Comparison of ENCODE assay signal across 8 mouse cellular contexts in the genomic region with DNA sequence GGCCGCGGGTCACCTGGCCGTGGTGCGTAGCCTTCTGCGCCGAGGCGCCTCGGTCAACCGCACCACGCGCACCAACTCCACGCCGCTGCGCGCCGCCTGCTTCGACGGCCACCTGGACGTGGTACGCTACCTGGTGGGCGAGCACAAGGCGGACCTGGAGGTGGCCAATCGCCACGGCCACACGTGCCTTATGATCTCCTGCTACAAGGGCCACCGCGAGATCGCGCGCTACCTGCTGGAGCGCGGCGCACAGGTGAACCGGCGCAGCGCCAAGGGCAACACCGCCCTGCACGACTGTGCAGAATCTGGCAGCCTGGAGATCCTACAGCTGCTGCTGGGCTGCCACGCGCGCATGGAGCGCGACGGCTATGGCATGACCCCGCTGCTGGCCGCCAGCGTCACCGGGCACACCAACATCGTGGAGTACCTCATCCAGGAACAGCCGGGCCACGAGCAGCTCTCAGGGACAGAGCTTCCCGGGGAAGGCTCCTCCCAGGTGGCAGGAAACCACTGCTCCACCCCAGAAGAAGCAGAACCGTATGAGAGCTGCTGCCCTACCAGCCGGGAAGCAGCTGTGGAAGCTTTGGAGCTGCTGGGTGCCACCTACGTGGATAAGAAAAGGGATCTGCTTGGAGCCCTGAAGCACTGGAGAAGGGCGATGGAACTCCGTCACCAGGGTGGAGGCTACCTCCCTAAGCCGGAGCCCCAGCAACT. TPM values are rescaled to one million over a fixed set of nuclear protein-coding genes. Genes with fewer than 3 reads are reported as not detected.
DNase-seq lines count a peak whose midpoint lies in the region; ATAC-seq and TF ChIP-seq lines count a peak whose summit lies in the region.

No protein-coding gene starts in this region.

- DNase-seq in adrenal gland, postnatal 14 days: peak; percentile 49
- no peak for DNase-seq in adrenal gland, adult 2 months
- DNase-seq in thymus, adult 2 months: no peak
- no peak for DNase-seq in thymus, postnatal 36 days
- DNase-seq in liver, embryonic 14.5 days (ENCODE audit: low read depth in 3 of 3, low spot score in 3 of 3): no peak
- DNase-seq in adrenal gland, postnatal 4 days (ENCODE audit: low spot score in 2 of 2): no peak

- H3K4me1 ChIP-seq in thymus, adult 2 months (replicated peaks; ENCODE audit: control insufficient read depth, insufficient read depth, low read length): peaks cover 19% of the 10 kb centered on the region
- peaks cover 50% of the 10 kb centered on the region for H3K4me1 ChIP-seq in hindbrain, embryonic 16.5 days (ENCODE audit: control insufficient read depth, insufficient read depth, low read depth, low read length)
- peaks cover 0 to 6% of the 10 kb centered on the region in 2 experiments; a peak in 3 of 4 replicates for H3K4me1 ChIP-seq in liver, embryonic 14.5 days (replicated peaks; ENCODE audit: control insufficient read depth in 2 of 2, insufficient read depth in 2 of 2, low read length in 1 of 2)

- H3K9me3 ChIP-seq in hindbrain, embryonic 16.5 days (ENCODE audit: control insufficient read depth, low read length): no peaks in the 10 kb centered on the region
- H3K9me3 ChIP-seq in liver, embryonic 14.5 days (ENCODE audit: control insufficient read depth, low read length): no peaks in the 10 kb centered on the region

- H3K4me2 ChIP-seq in hindbrain, embryonic 16.5 days (ENCODE audit: low read length): peak overlapping the region; percentile 93
- peak overlapping the region; percentile 93 for H3K4me2 ChIP-seq in liver, embryonic 14.5 days (ENCODE audit: low read depth)

- TF ChIP-seq EP300 in liver, embryonic 14.5 days (IDR thresholded peaks at IDR 0.05; ENCODE audit: low read depth): no peak

- 7% methylated on average over 58 of the region's 58 CpGs for WGBS in thymus, adult 2 months
- WGBS in hindbrain, embryonic 16.5 days: 10% methylated on average over 52 of the region's 58 CpGs
- 5% methylated on average over 54 of the region's 58 CpGs for WGBS in liver, embryonic 14.5 days (ENCODE audit: insufficient replicate concordance)

- no peak for TF ChIP-seq CTCF in thymus, adult 2 months (IDR thresholded peaks at IDR 0.05; ENCODE audit: borderline replicate concordance, control insufficient read depth, extremely low read depth, insufficient read depth, low read length, poor library complexity)
- no peak for TF ChIP-seq CTCF in liver, embryonic 14.5 days (IDR thresholded peaks at IDR 0.05; ENCODE audit: low read depth)

- H3K4me3 ChIP-seq in thymus, adult 2 months (ENCODE audit: control insufficient read depth, insufficient read depth, low read length): peak overlapping the region; percentile 60
- H3K4me3 ChIP-seq in hindbrain, embryonic 16.5 days (ENCODE audit: low read length): peak overlapping the region; percentile 64
- H3K4me3 ChIP-seq in liver, embryonic 14.5 days (ENCODE audit: insufficient read depth in 1 of 2, low read depth in 2 of 2, low read length in 2 of 2): peak overlapping the region; percentile 68 to 82

- H3K27ac ChIP-seq in thymus, adult 2 months (ENCODE audit: control insufficient read depth, insufficient read depth, low read length): no peak overlapping the region
- peak overlapping the region; percentile 83 for H3K27ac ChIP-seq in hindbrain, embryonic 16.5 days (ENCODE audit: low read depth, low read length)
- no peak overlapping the region for H3K27ac ChIP-seq in liver, embryonic 14.5 days

- TF ChIP-seq POLR2A in thymus, adult 2 months (IDR thresholded peaks at IDR 0.05; ENCODE audit: control insufficient read depth, extremely low read depth, insufficient read depth, low read length, poor library complexity): no peak

- no peak for ATAC-seq in hindbrain, embryonic 16.5 days
- ATAC-seq in liver, embryonic 14.5 days (ENCODE audit: insufficient read depth): no peak
- ATAC-seq in megakaryocyte progenitor cell, adult 5-6 weeks (replicated peaks; ENCODE audit: poor library complexity): no peak

- peak overlapping the region; percentile 79 for H3K9ac ChIP-seq in hindbrain, embryonic 16.5 days (ENCODE audit: low read depth, low read length)
- peak overlapping the region; percentile 69 for H3K9ac ChIP-seq in liver, embryonic 14.5 days (replicated peaks)

- no peaks in the 10 kb centered on the region for H3K27me3 ChIP-seq in thymus, adult 2 months (ENCODE audit: control insufficient read depth, insufficient read depth, low read length)
- no peaks in the 10 kb centered on the region for H3K27me3 ChIP-seq in hindbrain, embryonic 16.5 days (replicated peaks; ENCODE audit: control insufficient read depth, insufficient read depth, low read length)
- H3K27me3 ChIP-seq in liver, embryonic 14.5 days (ENCODE audit: control insufficient read depth, insufficient read depth, low read length): no peaks in the 10 kb centered on the region

- H3K36me3 ChIP-seq in thymus, adult 2 months (ENCODE audit: control insufficient read depth, insufficient read depth, low read length): peaks cover 17% of the 10 kb centered on the region
- peaks cover 18% of the 10 kb centered on the region for H3K36me3 ChIP-seq in hindbrain, embryonic 16.5 days (ENCODE audit: control insufficient read depth, insufficient read depth, low read length)
- H3K36me3 ChIP-seq in liver, embryonic 14.5 days (replicated peaks; ENCODE audit: control insufficient read depth, insufficient read depth, low read depth): peaks cover 25% of the 10 kb centered on the region

RNA-seq across cellular contexts. Expression of gene Fem1a, which starts 0.7 kb away (rescaled TPM):
- total RNA-seq in adrenal gland, postnatal 14 days (2021): 27.1 and 29.5 TPM in 2 replicates
- total RNA-seq in adrenal gland, adult 2 months (2021): 10 to 100 TPM; 27.0 to 32.4 TPM
- polyA plus RNA-seq in adrenal gland, adult 2 months (2012; rRNA removed): 44.6 and 46.9 TPM in 2 replicates
- 43.1 and 45.2 TPM in 2 replicates for polyA plus RNA-seq in thymus, adult 2 months (2012; rRNA removed)
- polyA plus RNA-seq in hindbrain, embryonic 16.5 days (2015; fragmentation: Nextera tagmentation; extraction: Ambion mirVana): 17.4 and 18.2 TPM in 2 replicates
- polyA plus RNA-seq in liver, embryonic 14.5 days (2012; rRNA removed): 5.6 and 5.8 TPM in 2 replicates
- polyA plus RNA-seq in liver, embryonic 14.5 days (2014; fragmentation: Nextera tagmentation; extraction: Ambion mirVana): 4.9 and 5.8 TPM in 2 replicates
- total RNA-seq in megakaryocyte progenitor cell, adult 5-6 weeks (2015): 15.3 and 15.9 TPM in 2 replicates
- total RNA-seq in megakaryocyte progenitor cell, adult 5-6 weeks (2017): 20.7 and 23.4 TPM in 2 replicates
- total RNA-seq in adrenal gland, postnatal 4 days (2021): 10 to 100 TPM; 30.5 to 33.5 TPM

RNA-seq across cellular contexts. Expression of gene Ticam1, which starts 19.2 kb away (rescaled TPM):
- 18.7 and 20.9 TPM in 2 replicates for total RNA-seq in adrenal gland, postnatal 14 days (2021)
- 10 to 100 TPM; 22.7 to 29.4 TPM for total RNA-seq in adrenal gland, adult 2 months (2021)
- 39.7 and 50.2 TPM in 2 replicates for polyA plus RNA-seq in adrenal gland, adult 2 months (2012; rRNA removed)
- 21.6 and 23.1 TPM in 2 replicates for polyA plus RNA-seq in thymus, adult 2 months (2012; rRNA removed)
- polyA plus RNA-seq in hindbrain, embryonic 16.5 days (2015; fragmentation: Nextera tagmentation; extraction: Ambion mirVana): 1.5 and 1.9 TPM in 2 replicates
- 4.9 and 6.8 TPM in 2 replicates for polyA plus RNA-seq in liver, embryonic 14.5 days (2012; rRNA removed)
- 3.4 and 3.8 TPM in 2 replicates for polyA plus RNA-seq in liver, embryonic 14.5 days (2014; fragmentation: Nextera tagmentation; extraction: Ambion mirVana)
- total RNA-seq in megakaryocyte progenitor cell, adult 5-6 weeks (2015): 9.0 and 11.4 TPM in 2 replicates
- total RNA-seq in megakaryocyte progenitor cell, adult 5-6 weeks (2017): 3.0 and 4.1 TPM in 2 replicates
- 10 to 100 TPM; 21.0 to 22.2 TPM for total RNA-seq in adrenal gland, postnatal 4 days (2021)

RNA-seq across cellular contexts. Expression of gene Plin3, which starts 35.3 kb away (rescaled TPM):
- 76.9 and 106 TPM in 2 replicates for total RNA-seq in adrenal gland, postnatal 14 days (2021)
- 100 to 1,000 TPM in 1 of 2 experiments, 10 to 100 TPM in 1; 65.9 to 101 TPM for total RNA-seq in adrenal gland, adult 2 months (2021)
- 43.9 and 51.8 TPM in 2 replicates for polyA plus RNA-seq in adrenal gland, adult 2 months (2012; rRNA removed)
- polyA plus RNA-seq in thymus, adult 2 months (2012; rRNA removed): 29.3 and 33.0 TPM in 2 replicates
- polyA plus RNA-seq in hindbrain, embryonic 16.5 days (2015; fragmentation: Nextera tagmentation; extraction: Ambion mirVana): 15.5 and 21.1 TPM in 2 replicates
- 7.4 and 9.2 TPM in 2 replicates for polyA plus RNA-seq in liver, embryonic 14.5 days (2012; rRNA removed)
- polyA plus RNA-seq in liver, embryonic 14.5 days (2014; fragmentation: Nextera tagmentation; extraction: Ambion mirVana): 24.2 and 27.2 TPM in 2 replicates
- total RNA-seq in megakaryocyte progenitor cell, adult 5-6 weeks (2015): 7.3 and 8.1 TPM in 2 replicates
- total RNA-seq in megakaryocyte progenitor cell, adult 5-6 weeks (2017): 28.1 TPM in 2 replicates
- total RNA-seq in adrenal gland, postnatal 4 days (2021): 10 to 100 TPM; 83.2 to 87.5 TPM

RNA-seq across cellular contexts. Expression of gene Dpp9, which starts 38.6 kb away (rescaled TPM):
- 31.5 and 33.4 TPM in 2 replicates for total RNA-seq in adrenal gland, postnatal 14 days (2021)
- 10 to 100 TPM; 37.5 to 39.7 TPM for total RNA-seq in adrenal gland, adult 2 months (2021)
- polyA plus RNA-seq in adrenal gland, adult 2 months (2012; rRNA removed): 53.2 and 65.3 TPM in 2 replicates
- 85.6 and 95.2 TPM in 2 replicates for polyA plus RNA-seq in thymus, adult 2 months (2012; rRNA removed)
- 21.0 and 29.3 TPM in 2 replicates for polyA plus RNA-seq in hindbrain, embryonic 16.5 days (2015; fragmentation: Nextera tagmentation; extraction: Ambion mirVana)
- 14.4 and 16.5 TPM in 2 replicates for polyA plus RNA-seq in liver, embryonic 14.5 days (2012; rRNA removed)
- 11.7 and 16.6 TPM in 2 replicates for polyA plus RNA-seq in liver, embryonic 14.5 days (2014; fragmentation: Nextera tagmentation; extraction: Ambion mirVana)
- 27.0 and 31.0 TPM in 2 replicates for total RNA-seq in megakaryocyte progenitor cell, adult 5-6 weeks (2015)
- total RNA-seq in megakaryocyte progenitor cell, adult 5-6 weeks (2017): 15.7 and 19.9 TPM in 2 replicates
- 10 to 100 TPM; 34.4 to 37.3 TPM for total RNA-seq in adrenal gland, postnatal 4 days (2021)

RNA-seq across cellular contexts. Expression of gene Arrdc5, which starts 42.7 kb away (rescaled TPM):
- not detected in 2 replicates for total RNA-seq in adrenal gland, postnatal 14 days (2021)
- total RNA-seq in adrenal gland, adult 2 months (2021): not detected
- not detected in 2 replicates for polyA plus RNA-seq in adrenal gland, adult 2 months (2012; rRNA removed)
- not detected in 2 replicates for polyA plus RNA-seq in thymus, adult 2 months (2012; rRNA removed)
- not detected in 2 replicates for polyA plus RNA-seq in hindbrain, embryonic 16.5 days (2015; fragmentation: Nextera tagmentation; extraction: Ambion mirVana)
- polyA plus RNA-seq in liver, embryonic 14.5 days (2012; rRNA removed): not detected in 2 replicates
- not detected in 2 replicates for polyA plus RNA-seq in liver, embryonic 14.5 days (2014; fragmentation: Nextera tagmentation; extraction: Ambion mirVana)
- not detected in 2 replicates for total RNA-seq in megakaryocyte progenitor cell, adult 5-6 weeks (2015)
- not detected in 2 replicates for total RNA-seq in megakaryocyte progenitor cell, adult 5-6 weeks (2017)
- not detected for total RNA-seq in adrenal gland, postnatal 4 days (2021)
